Mouse (Mus musculus) common myeloid progenitor, adult 5-6 weeks (primary cell): Measurements from ENCODE around the gene 1190005I06Rik. TPM values are rescaled to one million over a fixed set of nuclear protein-coding genes. Genes with fewer than 3 reads are reported as not detected.

ENCODE experiments used
- ATAC-seq: replicated peaks from 2 replicates; pipeline ENCODE4 v1.8.0; 2016; ENCODE audit warnings: low read depth, mild to moderate bottlenecking, moderate TSS enrichment, inconsistent platforms; ENCODE audit not compliant: poor library complexity, severe bottlenecking
- total RNA-seq: library from RNA; stranded (forward); fragments of 200-1000, 187-1606 nt; gene quantifications from 2 replicates; pipeline ENCODE4 v1.2.3, GENCODE M21; 2017

The 1190005I06Rik gene
- total RNA-seq, 1 experiment from 2014 or later: 1.2 TPM

GRCm38 (mm10) chr8:120626461-120626860 is 21.0 kb downstream of the 1190005I06Rik start:
- ATAC-seq: no peak

- ATAC-seq: peak; percentile 65; the same call in 1 of the 2 replicates
Observed at GRCm38 (mm10) chr8:120623608-120624007, 23.8 kb downstream of the 1190005I06Rik start.

DNA sequence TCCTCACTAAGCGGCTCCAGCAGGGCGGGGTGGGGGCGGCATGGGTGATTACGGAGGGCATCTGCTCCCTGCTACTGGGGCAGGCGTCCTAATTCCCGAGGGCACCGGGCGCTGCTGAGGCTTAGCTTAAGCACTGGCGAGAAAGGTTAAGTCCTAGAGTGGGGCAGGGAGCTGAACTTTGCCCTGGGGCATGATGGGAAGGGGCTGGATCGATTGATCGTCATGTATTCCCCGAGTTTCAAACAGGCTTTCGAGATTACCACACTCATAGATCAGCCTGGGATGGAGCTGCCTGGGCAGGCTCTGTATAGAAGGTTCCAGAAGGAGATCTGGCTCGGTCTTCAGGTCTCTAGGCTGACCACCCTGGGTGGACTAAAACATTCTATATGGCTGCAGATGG is 25.3 kb downstream of the 1190005I06Rik start:
- no peak for ATAC-seq

- no peak for ATAC-seq
Observed at GRCm38 (mm10) chr8:120620441-120620840, 27.0 kb downstream of the 1190005I06Rik start.

DNA sequence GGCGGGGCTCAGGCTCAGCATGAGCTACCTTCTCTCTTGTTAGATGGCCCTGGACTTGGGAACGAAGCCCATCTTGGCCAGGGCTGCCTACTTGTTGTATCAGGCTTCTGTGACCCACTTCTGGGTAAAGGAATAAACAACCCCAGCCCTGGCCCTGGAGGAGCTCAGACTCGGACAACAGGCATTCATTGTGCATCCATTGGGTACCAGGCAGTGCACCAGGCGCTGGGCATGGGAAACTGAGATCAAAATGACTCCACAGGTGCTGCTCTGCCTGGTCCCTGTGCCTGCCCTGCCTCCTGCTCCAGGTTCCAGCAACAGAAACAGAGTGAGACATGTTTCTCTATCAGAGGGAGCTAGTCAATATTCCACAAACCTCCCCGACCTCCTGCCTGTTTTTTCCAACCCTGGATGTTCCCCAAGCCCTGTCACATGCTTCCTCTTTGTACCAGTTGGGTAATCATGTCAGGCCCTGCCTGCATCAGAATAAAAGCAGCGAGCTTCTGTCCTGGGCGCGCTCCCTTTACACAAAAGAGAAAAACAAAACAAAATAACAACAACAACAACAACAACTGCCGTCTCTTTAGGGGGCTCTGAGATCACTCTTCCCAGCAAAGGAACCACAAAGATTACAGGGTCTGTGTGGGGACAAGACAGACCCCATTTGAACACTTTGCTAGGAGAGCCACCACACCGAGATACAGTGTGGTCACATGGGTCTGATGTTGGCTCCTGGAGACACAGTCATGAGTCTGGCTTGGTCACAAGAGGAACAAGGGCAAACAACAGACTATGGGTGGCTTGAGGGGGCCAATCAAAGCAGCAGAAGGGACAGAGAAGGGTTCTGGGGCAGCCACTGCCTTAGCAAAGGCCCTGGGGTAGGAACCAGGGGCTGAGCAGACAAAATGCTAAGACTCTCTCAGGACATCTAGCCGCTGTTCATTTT is 27.9 kb downstream of the 1190005I06Rik start:
- ATAC-seq: peak; percentile 17; the same call in 1 of the 2 replicates

DNA sequence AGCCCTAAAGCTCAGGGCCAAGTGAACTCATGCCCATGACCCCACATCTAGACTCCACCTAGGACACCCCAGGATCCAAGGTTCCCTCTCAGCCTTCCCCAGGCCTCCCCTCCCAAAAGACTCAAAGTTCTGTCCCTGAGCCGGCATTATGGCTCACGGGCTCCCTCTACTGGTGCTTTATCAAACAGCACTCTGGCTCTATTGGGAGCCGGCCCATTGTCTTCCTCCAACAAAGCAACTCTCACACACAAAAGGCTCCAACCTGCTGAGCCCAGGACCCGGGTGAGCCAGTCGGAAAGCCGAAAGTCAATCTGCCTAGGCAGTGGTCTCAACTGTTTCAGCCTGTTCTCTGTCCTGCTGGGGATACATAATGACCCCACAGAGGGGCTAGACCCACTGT is 29.3 kb downstream of the 1190005I06Rik start:
- peak; percentile 83 for ATAC-seq

GRCm38 (mm10) chr8:120616663-120617626 is 30.5 kb downstream of the 1190005I06Rik start:
- ATAC-seq: no peak

- ATAC-seq: no peak
Observed at GRCm38 (mm10) chr8:120614491-120614890, 32.9 kb downstream of the 1190005I06Rik start.

- no peak for ATAC-seq
Observed at GRCm38 (mm10) chr8:120610824-120611223, 36.6 kb downstream of the 1190005I06Rik start.

DNA sequence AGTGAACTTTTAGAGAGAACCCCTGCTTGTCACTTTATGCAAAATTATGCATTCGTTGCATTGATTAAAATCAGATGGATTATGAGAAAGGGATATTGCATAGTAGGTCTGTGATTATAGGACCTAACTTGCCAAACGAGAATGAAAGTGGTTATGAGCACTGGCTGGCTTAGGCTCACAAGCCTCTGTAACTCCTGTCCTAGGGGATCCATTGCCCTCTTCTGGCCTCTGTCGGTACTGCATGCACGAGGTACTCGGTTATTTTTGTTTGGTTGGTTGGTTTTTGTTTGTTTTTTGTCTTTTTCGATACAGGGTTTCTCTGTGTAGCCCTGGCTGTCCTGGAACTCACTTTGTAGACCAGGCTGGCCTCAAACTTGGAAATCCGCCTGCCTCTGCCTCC is 39.5 kb downstream of the 1190005I06Rik start:
- ATAC-seq: peak; percentile 83

- peak; percentile 42 for ATAC-seq
Observed at GRCm38 (mm10) chr8:120607460-120607859, 40.0 kb downstream of the 1190005I06Rik start.

GRCm38 (mm10) chr8:120602672-120603071 is 44.8 kb downstream of the 1190005I06Rik start:
- no peak for ATAC-seq

GRCm38 (mm10) chr8:120599504-120599903 is 47.9 kb downstream of the 1190005I06Rik start:
- ATAC-seq: peak; percentile 75

DNA sequence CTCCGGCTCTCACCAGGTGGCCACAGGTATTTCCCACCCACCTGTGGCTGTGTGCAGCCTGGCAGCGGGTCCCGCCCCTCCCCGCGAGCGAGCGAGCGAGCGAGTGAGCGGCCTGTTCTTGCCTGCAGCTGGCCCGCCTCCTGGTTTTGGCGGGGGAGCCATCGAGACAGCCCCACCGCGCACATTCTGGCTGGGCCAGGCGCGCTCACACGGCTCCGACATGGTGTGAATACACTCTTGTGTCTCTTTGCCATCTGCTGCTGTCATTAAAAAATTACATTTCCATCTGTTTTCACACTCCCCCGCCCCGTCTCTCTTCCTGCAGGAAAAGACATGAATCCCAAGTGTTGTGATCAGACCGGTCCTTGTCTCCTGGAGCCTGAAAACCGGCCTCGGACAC is 48.9 kb downstream of the 1190005I06Rik start:
- no peak for ATAC-seq

- peak; percentile 78 for ATAC-seq
Observed at GRCm38 (mm10) chr8:120595963-120596362, 51.5 kb downstream of the 1190005I06Rik start.

GRCm38 (mm10) chr8:120594571-120594970 is 52.9 kb downstream of the 1190005I06Rik start:
- ATAC-seq: no peak

DNA sequence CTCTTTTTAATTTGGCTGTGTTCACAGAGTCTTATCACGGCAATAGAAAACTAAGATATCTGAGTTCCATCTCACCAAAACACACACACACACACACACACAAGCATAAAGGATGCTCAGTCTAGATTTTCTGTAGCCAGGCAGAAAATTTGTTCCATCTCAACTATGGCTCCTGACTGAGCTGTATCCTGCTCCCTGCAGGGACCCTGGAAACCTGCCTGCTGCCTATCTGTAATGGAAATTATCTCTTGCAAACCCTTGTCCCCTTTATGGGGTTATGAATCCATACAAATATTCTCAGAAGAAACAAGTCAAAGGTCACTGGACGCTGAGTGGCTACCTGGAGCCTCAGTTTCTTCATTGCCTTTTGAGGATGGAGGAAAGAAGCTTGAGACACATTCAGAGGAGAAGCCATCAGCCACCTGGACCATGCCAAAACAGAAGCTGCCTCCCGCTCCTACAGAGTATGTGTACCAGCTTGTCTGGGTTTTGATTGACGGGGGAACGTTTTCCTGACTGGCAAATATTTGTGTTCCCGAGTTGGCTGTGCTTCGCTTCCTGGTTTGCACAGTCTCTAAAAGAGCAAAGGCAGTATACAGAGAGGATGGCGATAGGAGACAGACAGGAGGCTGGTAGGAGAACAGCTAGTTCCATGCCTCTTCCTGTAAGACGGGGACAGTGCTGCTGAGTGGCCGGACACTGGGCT is 55.7 kb downstream of the 1190005I06Rik start:
- no peak for ATAC-seq

- no peak for ATAC-seq
Observed at GRCm38 (mm10) chr8:120589921-120590320, 57.5 kb downstream of the 1190005I06Rik start.

- peak; percentile 95 for ATAC-seq
Observed at GRCm38 (mm10) chr8:120588908-120589771, 58.3 kb downstream of the 1190005I06Rik start, which contains the start of gene Gins2. Gene Gins2, minus strand, starts transcription at chr8:120589304.
